Mouse (Mus musculus): ENCODE data around the gene Cers6. TPM values are rescaled to one million over a fixed set of nuclear protein-coding genes. Genes with fewer than 3 reads are reported as not detected.

Gene Cers6
- polyA plus RNA-seq, 1 experiment: not detected

- TF ChIP-seq POLR2A (IDR thresholded peaks at IDR 0.05; ENCODE audit: insufficient read depth, low read depth, low read length) (no peak), CTCF (IDR thresholded peaks at IDR 0.05; ENCODE audit: insufficient read depth, low read depth, low read length) (no peak)
- WGBS: 55% methylated on average over 15 of the region's 15 CpGs
- Histone ChIP-seq H3K4me1 (ENCODE audit: control insufficient read depth, insufficient read depth, low read length) (peaks cover 17% of the 10 kb centered on the region), H3K4me3 (ENCODE audit: insufficient read depth, low read depth, low read length) (no peak overlapping the region), H3K27ac (ENCODE audit: insufficient read depth, low read depth, low read length) (no peak overlapping the region)
Measured at GRCm38 (mm10) chr2:68873653-68874441, 12.6 kb downstream of the Cers6 start.

DNA sequence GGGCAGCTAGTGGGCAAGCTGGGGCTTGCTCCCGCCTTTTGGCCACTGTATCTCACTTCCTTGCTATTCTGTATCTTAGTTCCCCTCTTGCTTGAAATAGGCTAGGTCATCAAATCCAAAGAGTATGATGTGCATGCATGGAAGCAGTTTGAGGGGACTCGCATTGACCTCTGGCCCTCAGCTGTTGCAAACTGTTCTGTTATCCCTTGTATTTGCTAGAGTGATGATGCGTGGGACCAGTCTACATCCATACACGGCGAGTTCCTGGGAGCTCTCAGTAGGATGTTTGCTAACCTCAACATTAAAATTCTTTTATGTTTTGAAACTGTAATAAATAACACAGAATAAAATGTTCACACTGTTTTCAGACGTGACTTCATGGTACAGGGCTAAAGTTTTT is 13.3 kb downstream of the Cers6 start:
- Histone ChIP-seq H3K4me1 (ENCODE audit: control insufficient read depth, insufficient read depth, low read length) (peaks cover 16% of the 10 kb centered on the region), H3K4me3 (ENCODE audit: insufficient read depth, low read depth, low read length) (no peak overlapping the region), H3K27ac (ENCODE audit: insufficient read depth, low read depth, low read length) (no peak overlapping the region)
- TF ChIP-seq CTCF (IDR thresholded peaks at IDR 0.05; ENCODE audit: insufficient read depth, low read depth, low read length) (no peak), POLR2A (IDR thresholded peaks at IDR 0.05; ENCODE audit: insufficient read depth, low read depth, low read length) (no peak)
- 86% methylated on average over 6 of the region's 6 CpGs for WGBS

DNA sequence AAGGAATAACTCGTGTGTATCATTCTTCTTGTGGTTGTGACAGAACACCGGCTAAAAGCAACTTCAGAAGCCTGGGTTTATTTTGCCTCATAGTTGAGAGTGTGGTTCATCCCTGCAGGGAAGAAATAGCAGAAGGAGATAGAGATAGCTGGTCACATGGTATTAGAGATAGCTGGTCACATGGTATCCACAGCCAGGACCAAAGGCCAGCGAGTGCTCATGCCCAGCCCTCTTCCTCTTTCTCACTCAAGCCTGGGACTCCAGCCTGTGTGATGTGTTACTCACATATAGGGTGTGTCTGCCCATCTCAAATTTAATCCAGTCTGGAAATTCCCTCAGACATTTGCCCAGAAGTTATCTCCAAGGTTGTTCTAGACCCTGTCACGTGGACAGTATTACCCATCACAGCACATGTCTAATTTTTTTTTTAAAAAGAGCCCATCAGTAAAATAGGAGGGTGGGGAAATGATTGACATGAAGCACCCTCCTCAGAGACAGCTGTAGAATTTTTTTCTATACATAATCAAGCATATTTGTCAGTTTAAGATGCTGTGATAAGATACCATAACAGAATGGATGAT is 17.9 kb downstream of the Cers6 start:
- TF ChIP-seq CTCF (IDR thresholded peaks at IDR 0.05; ENCODE audit: insufficient read depth, low read depth, low read length): no peak
- TF ChIP-seq POLR2A (IDR thresholded peaks at IDR 0.05; ENCODE audit: insufficient read depth, low read depth, low read length): no peak
- Histone ChIP-seq H3K4me1 (ENCODE audit: control insufficient read depth, insufficient read depth, low read length) (peaks cover 5% of the 10 kb centered on the region), H3K4me3 (ENCODE audit: insufficient read depth, low read depth, low read length) (no peak overlapping the region), H3K27ac (ENCODE audit: insufficient read depth, low read depth, low read length) (no peak overlapping the region)
- 91% methylated on average over 4 of the region's 4 CpGs for WGBS

DNA sequence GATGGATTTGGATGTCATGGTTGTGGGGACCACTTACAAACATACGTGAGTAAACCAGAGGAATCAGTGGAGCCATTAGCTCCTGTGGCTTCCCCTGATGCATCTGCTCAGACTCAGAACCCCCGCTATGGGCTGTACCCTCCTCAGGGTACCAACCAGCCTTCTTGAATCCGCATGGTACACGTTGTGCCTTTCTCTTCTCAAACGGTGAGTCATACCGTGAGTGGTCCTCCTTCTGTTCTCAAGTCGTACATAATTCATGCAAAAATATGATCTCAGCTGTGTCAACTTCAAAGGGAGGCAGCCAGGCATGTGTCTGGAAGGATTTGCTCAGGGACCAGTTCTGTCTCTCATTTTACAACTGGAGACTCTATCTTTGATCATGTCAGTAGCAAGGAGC is 23.3 kb downstream of the Cers6 start:
- Histone ChIP-seq H3K4me3 (ENCODE audit: insufficient read depth, low read depth, low read length) (no peak overlapping the region), H3K4me1 (ENCODE audit: control insufficient read depth, insufficient read depth, low read length) (peaks cover 14% of the 10 kb centered on the region), H3K27ac (ENCODE audit: insufficient read depth, low read depth, low read length) (no peak overlapping the region)
- WGBS: 64% methylated on average over 7 of the region's 7 CpGs
- TF ChIP-seq CTCF (IDR thresholded peaks at IDR 0.05; ENCODE audit: insufficient read depth, low read depth, low read length) (no peak), POLR2A (IDR thresholded peaks at IDR 0.05; ENCODE audit: insufficient read depth, low read depth, low read length) (no peak)

DNA sequence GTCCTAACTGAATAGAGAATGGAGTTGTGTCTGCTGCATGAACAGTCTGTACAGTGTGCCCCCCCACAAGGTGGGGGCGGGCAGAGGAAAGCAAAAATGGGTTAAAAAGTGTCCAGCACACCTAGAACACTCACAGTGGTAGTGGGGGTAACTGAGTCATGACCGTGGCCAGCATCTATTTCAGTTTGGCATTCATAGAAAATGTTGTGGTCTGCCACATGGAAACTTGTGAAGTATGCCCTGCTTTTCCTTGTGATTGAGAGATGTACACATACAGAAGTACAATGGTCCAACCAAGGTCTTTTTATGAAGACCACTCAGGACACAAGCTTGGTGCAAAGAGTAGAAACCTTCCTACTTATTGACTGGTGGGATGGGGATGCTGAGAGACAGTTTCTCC is 24.0 kb downstream of the Cers6 start:
- TF ChIP-seq CTCF (IDR thresholded peaks at IDR 0.05; ENCODE audit: insufficient read depth, low read depth, low read length): no peak
- TF ChIP-seq POLR2A (IDR thresholded peaks at IDR 0.05; ENCODE audit: insufficient read depth, low read depth, low read length): no peak
- H3K4me1 ChIP-seq (ENCODE audit: control insufficient read depth, insufficient read depth, low read length): peaks cover 14% of the 10 kb centered on the region
- H3K4me3 ChIP-seq (ENCODE audit: insufficient read depth, low read depth, low read length): no peak overlapping the region
- WGBS: 98% methylated on average over 2 of the region's 2 CpGs
- H3K27ac ChIP-seq (ENCODE audit: insufficient read depth, low read depth, low read length): 0 out of 2 replicates have a peak overlapping the region, but pooled peaks have one; percentile 5

DNA sequence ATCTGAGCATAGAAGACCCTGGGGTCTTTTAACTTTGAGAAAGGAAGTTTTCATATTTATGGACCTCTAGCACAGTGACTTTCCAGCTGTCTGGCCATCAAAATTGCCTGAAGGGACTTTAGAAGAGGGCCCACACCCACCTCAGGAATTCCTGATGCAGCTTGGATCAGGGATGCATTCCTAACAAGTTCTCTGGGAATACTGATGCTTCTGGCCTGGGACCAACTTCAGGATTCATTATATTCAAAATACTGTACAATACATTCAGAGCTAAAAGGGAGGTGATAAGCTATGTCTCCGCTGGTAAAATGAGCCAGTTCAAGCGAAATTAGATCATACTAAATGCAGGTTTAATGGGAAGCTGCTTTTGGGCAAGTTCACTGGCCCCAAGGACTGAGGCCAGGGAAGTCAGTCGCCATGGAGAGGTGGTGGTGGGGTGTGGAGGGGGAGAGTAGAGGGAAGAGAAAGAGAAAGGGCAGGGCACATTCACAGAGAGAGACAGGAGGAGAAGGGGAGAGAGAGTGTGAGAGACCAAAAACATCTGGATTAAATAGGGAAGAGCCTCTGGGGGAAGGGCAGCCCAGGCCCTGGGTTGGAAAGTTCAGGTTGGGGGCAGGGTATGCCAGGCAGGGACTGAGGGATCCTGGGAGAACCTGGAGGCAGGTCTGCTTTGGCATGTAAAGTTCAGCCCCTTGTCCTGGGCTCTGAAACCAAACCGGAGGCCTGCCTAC is 24.7 kb downstream of the Cers6 start:
- TF ChIP-seq CTCF (IDR thresholded peaks at IDR 0.05; ENCODE audit: insufficient read depth, low read depth, low read length) (no peak), POLR2A (IDR thresholded peaks at IDR 0.05; ENCODE audit: insufficient read depth, low read depth, low read length) (no peak)
- Histone ChIP-seq H3K27ac (ENCODE audit: insufficient read depth, low read depth, low read length) (no peak overlapping the region), H3K4me3 (ENCODE audit: insufficient read depth, low read depth, low read length) (no peak overlapping the region), H3K4me1 (ENCODE audit: control insufficient read depth, insufficient read depth, low read length) (peaks cover 14% of the 10 kb centered on the region)
- WGBS: 46% methylated on average over 4 of the region's 4 CpGs

GRCm38 (mm10) chr2:68886661-68887060 is 25.4 kb downstream of the Cers6 start:
- TF ChIP-seq CTCF (IDR thresholded peaks at IDR 0.05; ENCODE audit: insufficient read depth, low read depth, low read length) (no peak), POLR2A (IDR thresholded peaks at IDR 0.05; ENCODE audit: insufficient read depth, low read depth, low read length) (no peak)
- no peak overlapping the region for H3K4me3 ChIP-seq (ENCODE audit: insufficient read depth, low read depth, low read length)
- no peak overlapping the region for H3K27ac ChIP-seq (ENCODE audit: insufficient read depth, low read depth, low read length)
- 77% methylated on average over 4 of the region's 4 CpGs for WGBS
- peaks cover 14% of the 10 kb centered on the region for H3K4me1 ChIP-seq (ENCODE audit: control insufficient read depth, insufficient read depth, low read length)

GRCm38 (mm10) chr2:68888094-68888705 is 27.0 kb downstream of the Cers6 start:
- Histone ChIP-seq H3K4me1 (ENCODE audit: control insufficient read depth, insufficient read depth, low read length) (peaks cover 19% of the 10 kb centered on the region), H3K27ac (ENCODE audit: insufficient read depth, low read depth, low read length) (0 out of 2 replicates have a peak overlapping the region, but pooled peaks have one; percentile 8), H3K4me3 (ENCODE audit: insufficient read depth, low read depth, low read length) (no peak overlapping the region)
- 77% methylated on average over 3 of the region's 3 CpGs for WGBS
- TF ChIP-seq CTCF (IDR thresholded peaks at IDR 0.05; ENCODE audit: insufficient read depth, low read depth, low read length) (no peak), POLR2A (IDR thresholded peaks at IDR 0.05; ENCODE audit: insufficient read depth, low read depth, low read length) (no peak)

Measured in olfactory bulb, adult 2 months (tissue).